Mouse (Mus musculus): Measurements from ENCODE around the gene Vax1. TPM values are rescaled to one million over a fixed set of nuclear protein-coding genes. Genes with fewer than 3 reads are reported as not detected.

Vax1 gene
- polyA plus RNA-seq, 1 experiment, result 0.33 TPM

DNA sequence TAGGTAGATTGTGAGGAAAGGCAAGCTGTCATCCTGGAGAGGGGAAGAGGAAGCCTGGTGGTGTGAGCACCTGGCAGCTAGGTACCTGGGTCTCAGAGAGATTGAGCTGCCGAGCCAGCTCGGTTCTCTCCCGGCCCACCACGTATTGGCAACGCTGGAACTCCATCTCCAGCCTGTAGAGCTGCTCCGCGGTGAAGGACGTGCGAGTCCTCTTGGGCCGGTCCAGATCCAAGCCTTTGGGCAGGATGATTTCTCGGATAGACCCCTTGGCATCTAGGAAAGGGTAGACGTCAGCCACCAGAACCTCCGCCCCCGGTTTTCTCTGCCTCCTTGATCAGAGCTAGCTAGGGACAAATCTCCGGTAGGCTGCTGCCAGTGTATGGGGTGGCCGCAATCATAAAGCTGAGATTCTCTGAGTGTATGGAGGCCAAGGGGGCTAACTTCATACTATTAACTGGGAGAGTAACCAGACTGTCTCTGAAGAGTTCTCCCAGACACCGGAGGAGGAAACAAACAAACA, 1.4 kb downstream of the Vax1 start:
- no peaks in the 10 kb centered on the region for H3K36me3 ChIP-seq (ENCODE audit: control insufficient read depth, insufficient read depth, low read length)
- no peak for TF ChIP-seq CTCF (IDR thresholded peaks at IDR 0.05; ENCODE audit: control insufficient read depth, insufficient read depth, insufficient replicate concordance, low read depth, low read length)
- no peak for TF ChIP-seq POLR2A (IDR thresholded peaks at IDR 0.05; ENCODE audit: control insufficient read depth, low read depth, low read length)
- H3K4me1 ChIP-seq (ENCODE audit: control insufficient read depth, insufficient read depth, low read length), result peaks cover 31% of the 10 kb centered on the region
- H3K27me3 ChIP-seq (ENCODE audit: control insufficient read depth, insufficient read depth, low read length), result peaks cover 36% of the 10 kb centered on the region
- H3K27ac ChIP-seq (ENCODE audit: control insufficient read depth, insufficient read depth, low read depth, low read length), result no peak overlapping the region
- no peak overlapping the region for H3K4me3 ChIP-seq (ENCODE audit: control insufficient read depth, low read depth, low read length)

DNA sequence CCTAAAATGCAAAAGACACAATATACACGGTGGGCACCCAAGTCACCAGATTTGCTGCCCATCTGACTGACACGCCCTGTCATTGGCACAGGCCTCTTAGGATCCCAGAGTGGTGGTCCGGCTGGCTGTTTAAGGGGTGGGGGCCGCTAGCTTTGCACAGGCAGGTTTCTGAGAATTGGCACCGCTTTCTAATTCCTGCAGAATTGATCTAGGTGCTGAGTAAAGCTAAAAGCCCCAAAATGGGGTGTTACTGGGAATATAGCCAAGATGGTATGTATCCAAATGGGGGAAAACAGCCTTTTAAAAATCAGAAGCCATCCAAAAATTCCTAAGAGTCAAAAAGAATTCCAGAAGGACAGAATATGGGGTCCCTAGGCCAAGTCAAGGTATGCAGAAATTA, 2.0 kb downstream of the Vax1 start:
- H3K4me3 ChIP-seq (ENCODE audit: control insufficient read depth, low read depth, low read length), result no peak overlapping the region
- peaks cover 36% of the 10 kb centered on the region for H3K27me3 ChIP-seq (ENCODE audit: control insufficient read depth, insufficient read depth, low read length)
- no peak for TF ChIP-seq CTCF (IDR thresholded peaks at IDR 0.05; ENCODE audit: control insufficient read depth, insufficient read depth, insufficient replicate concordance, low read depth, low read length)
- TF ChIP-seq POLR2A (IDR thresholded peaks at IDR 0.05; ENCODE audit: control insufficient read depth, low read depth, low read length), result no peak
- no peak overlapping the region for H3K27ac ChIP-seq (ENCODE audit: control insufficient read depth, insufficient read depth, low read depth, low read length)
- no peaks in the 10 kb centered on the region for H3K36me3 ChIP-seq (ENCODE audit: control insufficient read depth, insufficient read depth, low read length)
- H3K4me1 ChIP-seq (ENCODE audit: control insufficient read depth, insufficient read depth, low read length), result peaks cover 31% of the 10 kb centered on the region

- Histone ChIP-seq H3K36me3 (ENCODE audit: control insufficient read depth, insufficient read depth, low read length) (no peaks in the 10 kb centered on the region), H3K4me1 (ENCODE audit: control insufficient read depth, insufficient read depth, low read length) (peaks cover 28% of the 10 kb centered on the region), H3K27me3 (ENCODE audit: control insufficient read depth, insufficient read depth, low read length) (peaks cover 31% of the 10 kb centered on the region), H3K4me3 (ENCODE audit: control insufficient read depth, low read depth, low read length) (no peak overlapping the region), H3K27ac (ENCODE audit: control insufficient read depth, insufficient read depth, low read depth, low read length) (no peak overlapping the region)
- TF ChIP-seq POLR2A (IDR thresholded peaks at IDR 0.05; ENCODE audit: control insufficient read depth, low read depth, low read length) (no peak), CTCF (IDR thresholded peaks at IDR 0.05; ENCODE audit: control insufficient read depth, insufficient read depth, insufficient replicate concordance, low read depth, low read length) (no peak)
Measured at GRCm38 (mm10) chr19:59166879-59167278, 3.0 kb downstream of the Vax1 start.

GRCm38 (mm10) chr19:59166311-59166761, 3.5 kb downstream of the Vax1 start:
- Histone ChIP-seq H3K27me3 (ENCODE audit: control insufficient read depth, insufficient read depth, low read length) (peaks cover 26% of the 10 kb centered on the region), H3K36me3 (ENCODE audit: control insufficient read depth, insufficient read depth, low read length) (no peaks in the 10 kb centered on the region)

GRCm38 (mm10) chr19:59165577-59165976, 4.3 kb downstream of the Vax1 start:
- no peak overlapping the region for H3K4me3 ChIP-seq (ENCODE audit: control insufficient read depth, low read depth, low read length)
- H3K36me3 ChIP-seq (ENCODE audit: control insufficient read depth, insufficient read depth, low read length), result no peaks in the 10 kb centered on the region
- TF ChIP-seq POLR2A (IDR thresholded peaks at IDR 0.05; ENCODE audit: control insufficient read depth, low read depth, low read length), result no peak
- no peak for TF ChIP-seq CTCF (IDR thresholded peaks at IDR 0.05; ENCODE audit: control insufficient read depth, insufficient read depth, insufficient replicate concordance, low read depth, low read length)
- no peak overlapping the region for H3K27ac ChIP-seq (ENCODE audit: control insufficient read depth, insufficient read depth, low read depth, low read length)
- peaks cover 18% of the 10 kb centered on the region for H3K4me1 ChIP-seq (ENCODE audit: control insufficient read depth, insufficient read depth, low read length)
- H3K27me3 ChIP-seq (ENCODE audit: control insufficient read depth, insufficient read depth, low read length), result peaks cover 20% of the 10 kb centered on the region

More at GRCm38 (mm10) chr19:59166311-59166761, 3.5 kb downstream of the Vax1 start:
- TF ChIP-seq CTCF (IDR thresholded peaks at IDR 0.05; ENCODE audit: control insufficient read depth, insufficient read depth, insufficient replicate concordance, low read depth, low read length), result no peak
- TF ChIP-seq POLR2A (IDR thresholded peaks at IDR 0.05; ENCODE audit: control insufficient read depth, low read depth, low read length), result no peak
- Histone ChIP-seq H3K4me3 (ENCODE audit: control insufficient read depth, low read depth, low read length) (no peak overlapping the region; the same call in 1 of the 2 replicates), H3K27ac (ENCODE audit: control insufficient read depth, insufficient read depth, low read depth, low read length) (no peak overlapping the region), H3K4me1 (ENCODE audit: control insufficient read depth, insufficient read depth, low read length) (peaks cover 23% of the 10 kb centered on the region)

DNA sequence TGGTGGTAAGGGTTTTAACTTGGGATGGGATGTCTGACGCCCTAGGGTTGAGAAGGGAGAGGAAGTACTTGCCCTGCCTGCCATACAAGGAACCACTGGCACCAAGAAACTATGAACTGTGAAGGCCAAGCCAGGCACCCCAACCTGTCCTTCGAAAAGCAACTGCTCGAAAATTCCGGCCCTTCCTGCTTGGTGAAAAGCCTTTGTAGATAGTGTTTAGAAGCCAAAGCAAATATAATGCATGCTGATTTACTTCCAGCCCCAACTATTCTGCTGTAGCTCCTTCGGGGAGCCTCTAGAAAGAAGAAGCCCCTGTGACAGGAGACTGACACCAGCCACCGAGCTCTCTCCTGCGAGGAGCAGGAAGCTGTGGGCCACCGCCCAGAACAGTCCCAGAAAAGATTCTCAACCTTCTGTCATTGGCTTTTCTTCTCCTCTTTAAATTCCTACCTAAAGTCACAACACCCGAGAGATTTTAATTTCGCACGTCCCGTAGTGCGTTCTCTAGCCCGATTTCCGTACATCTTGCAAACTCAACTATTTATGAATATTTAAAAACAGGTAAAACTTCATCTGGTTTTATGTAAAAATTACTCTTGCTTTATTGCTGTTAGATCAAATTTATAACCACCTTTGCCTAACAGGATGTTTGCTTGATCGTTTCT, 4.8 kb downstream of the Vax1 start:
- Histone ChIP-seq H3K4me3 (ENCODE audit: control insufficient read depth, low read depth, low read length) (no peak overlapping the region), H3K4me1 (ENCODE audit: control insufficient read depth, insufficient read depth, low read length) (peaks cover 18% of the 10 kb centered on the region), H3K27ac (ENCODE audit: control insufficient read depth, insufficient read depth, low read depth, low read length) (no peak overlapping the region), H3K27me3 (ENCODE audit: control insufficient read depth, insufficient read depth, low read length) (peaks cover 20% of the 10 kb centered on the region), H3K36me3 (ENCODE audit: control insufficient read depth, insufficient read depth, low read length) (no peaks in the 10 kb centered on the region)
- no peak for TF ChIP-seq CTCF (IDR thresholded peaks at IDR 0.05; ENCODE audit: control insufficient read depth, insufficient read depth, insufficient replicate concordance, low read depth, low read length)
- no peak for TF ChIP-seq POLR2A (IDR thresholded peaks at IDR 0.05; ENCODE audit: control insufficient read depth, low read depth, low read length)

GRCm38 (mm10) chr19:59164111-59164510, 5.7 kb downstream of the Vax1 start:
- H3K27ac ChIP-seq (ENCODE audit: control insufficient read depth, insufficient read depth, low read depth, low read length), result no peak overlapping the region
- peaks cover 10% of the 10 kb centered on the region for H3K4me1 ChIP-seq (ENCODE audit: control insufficient read depth, insufficient read depth, low read length)
- no peaks in the 10 kb centered on the region for H3K36me3 ChIP-seq (ENCODE audit: control insufficient read depth, insufficient read depth, low read length)
- TF ChIP-seq POLR2A (IDR thresholded peaks at IDR 0.05; ENCODE audit: control insufficient read depth, low read depth, low read length) (no peak), CTCF (IDR thresholded peaks at IDR 0.05; ENCODE audit: control insufficient read depth, insufficient read depth, insufficient replicate concordance, low read depth, low read length) (no peak)
- H3K4me3 ChIP-seq (ENCODE audit: control insufficient read depth, low read depth, low read length), result no peak overlapping the region
- H3K27me3 ChIP-seq (ENCODE audit: control insufficient read depth, insufficient read depth, low read length), result peaks cover 20% of the 10 kb centered on the region
